Mouse (Mus musculus) activated CD4-positive, CD25-positive, alpha-beta regulatory T cell, adult 4 months (primary cell): ENCODE data around the gene Gm5767. TPM values are rescaled to one million over a fixed set of nuclear protein-coding genes. Genes with fewer than 3 reads are reported as not detected.
"Not testable (repeated sequence)": the region's sequence is repeated elsewhere in the genome, so short reads cannot be mapped to it uniquely, and the experiment has no call there.

Source experiments
- ATAC-seq: one replicate; pipeline ENCODE4 v1.8.0; 2017
- polyA plus RNA-seq, 2 experiments: library from polyadenylated mRNA; unstranded; fragments of 100-300 nt; shearing (Covaris generic); gene quantifications; one replicate each; pipeline ENCODE4 v1.2.1; 2017

The Gm5767 gene
- polyA plus RNA-seq, 2 experiments from 2014 or later, result not detected

DNA sequence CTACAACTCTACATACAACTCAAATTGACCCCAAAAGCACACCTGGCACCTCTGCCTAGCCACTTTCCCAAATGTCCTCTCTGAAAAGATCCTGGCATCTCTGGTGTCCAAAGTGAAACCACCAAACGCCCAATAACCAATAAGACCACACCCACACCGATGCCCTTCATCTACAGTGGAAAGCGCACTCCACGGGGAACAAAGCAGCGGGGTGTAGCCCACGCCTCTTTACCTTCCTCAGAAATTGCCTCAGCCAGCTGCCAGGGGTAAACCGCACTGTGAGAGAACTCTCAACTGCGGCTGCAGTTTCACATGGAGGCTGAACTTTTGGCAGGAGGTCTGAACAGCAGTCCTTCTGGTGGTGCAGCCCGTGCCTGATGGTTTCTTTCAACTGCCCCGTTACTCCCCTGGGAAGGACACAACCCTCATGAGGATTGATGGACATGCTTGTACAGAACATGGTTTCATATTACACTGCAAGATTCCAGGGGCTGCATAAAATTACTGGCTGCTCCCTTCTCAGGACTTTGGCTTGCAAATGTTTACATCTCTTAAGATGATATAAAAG is 35.0 kb downstream of the Gm5767 start:
- ATAC-seq, result no peak

DNA sequence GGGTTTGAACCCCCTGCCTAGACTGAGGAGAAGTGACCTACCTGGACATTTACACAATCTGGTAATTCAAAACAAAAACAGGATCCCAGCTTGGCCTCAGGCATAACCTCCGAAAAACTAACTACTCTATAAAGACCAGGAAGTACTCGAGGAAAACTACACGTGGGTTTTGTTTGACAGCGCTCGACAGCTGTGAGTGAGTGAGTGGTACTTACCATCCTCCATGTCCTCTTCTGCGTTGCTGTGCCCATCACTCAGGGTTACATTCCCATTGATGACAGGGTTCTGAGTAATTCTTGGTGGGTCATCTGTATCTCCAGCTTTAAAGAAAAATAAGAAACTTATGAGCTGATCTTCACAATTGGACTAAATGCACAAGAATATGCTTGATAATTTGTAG is 35.7 kb downstream of the Gm5767 start:
- ATAC-seq, result no peak

DNA sequence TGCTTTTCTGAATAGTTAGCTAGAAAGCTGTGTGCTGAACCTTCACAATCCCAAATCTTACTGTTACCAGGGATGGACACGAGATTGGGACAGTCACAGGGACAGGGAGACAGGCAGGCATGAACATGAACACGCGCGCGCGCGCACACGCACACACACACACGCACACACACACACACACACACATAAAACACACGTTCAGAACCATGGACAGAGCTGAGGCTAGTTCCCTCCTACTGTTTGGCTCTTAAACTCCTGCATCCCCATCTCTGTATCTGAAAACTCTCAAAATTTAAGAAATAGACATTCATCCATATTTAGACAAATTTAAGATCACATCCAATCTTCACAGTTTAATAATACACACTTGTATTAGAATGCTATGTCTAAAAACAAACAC is 37.2 kb downstream of the Gm5767 start:
- ATAC-seq, result no peak

DNA sequence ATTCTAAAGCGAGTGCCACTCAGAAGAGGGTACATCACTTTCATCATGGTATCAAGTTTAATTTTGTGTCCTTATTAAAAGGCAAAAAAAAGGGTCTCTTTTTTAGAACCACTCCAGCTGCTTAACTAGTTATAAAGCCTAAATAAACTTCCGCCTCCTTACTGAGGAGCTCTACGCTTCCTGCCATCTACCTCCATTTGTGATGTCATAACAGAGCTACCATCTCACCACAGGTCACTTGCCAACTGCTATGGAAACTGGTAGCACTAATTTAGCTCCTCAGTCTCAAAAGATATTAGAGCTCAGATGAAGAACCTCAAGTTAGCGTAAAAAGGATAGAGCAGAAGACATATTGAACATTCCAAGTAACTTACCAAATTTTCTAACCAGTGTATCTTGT is 39.9 kb downstream of the Gm5767 start:
- ATAC-seq, result peak; percentile 50

DNA sequence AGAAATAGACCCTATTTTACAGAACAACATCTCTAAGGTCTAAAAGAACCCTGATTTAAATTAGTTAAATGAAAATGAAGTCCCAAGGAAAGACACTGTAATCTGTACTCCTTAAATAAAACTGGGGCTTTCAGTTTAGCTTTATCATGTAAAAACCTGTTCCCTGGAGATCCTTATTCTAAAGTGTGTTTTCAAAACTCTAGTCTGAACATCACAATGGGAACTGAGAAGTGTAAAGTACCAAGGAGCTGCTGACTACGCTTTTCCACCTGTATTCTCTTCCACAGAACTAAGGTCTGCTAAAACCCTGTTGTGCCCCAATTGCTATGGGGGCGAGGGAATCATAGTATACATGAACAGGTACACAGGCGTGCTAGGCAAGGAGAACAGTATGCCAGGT is 43.5 kb downstream of the Gm5767 start:
- no peak for ATAC-seq

DNA sequence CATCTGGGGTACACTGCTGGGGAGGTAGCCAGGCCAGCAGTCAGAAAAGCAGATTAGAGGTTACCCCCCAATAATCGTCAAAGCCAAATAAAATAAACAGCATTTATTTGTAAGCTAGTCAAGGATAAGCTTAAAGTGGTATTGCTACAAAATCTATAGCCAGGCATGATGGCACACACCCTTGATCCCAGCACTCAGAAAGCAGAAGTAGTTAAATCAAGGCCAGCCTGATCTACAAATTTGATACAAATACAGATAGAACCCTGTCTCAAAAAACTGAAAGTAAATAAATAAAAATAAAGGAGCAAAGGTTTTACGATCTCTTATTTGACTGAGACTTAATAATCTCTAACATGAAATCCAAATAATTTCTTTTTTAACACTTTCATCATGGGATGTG is 45.2 kb downstream of the Gm5767 start:
- ATAC-seq, result no peak

DNA sequence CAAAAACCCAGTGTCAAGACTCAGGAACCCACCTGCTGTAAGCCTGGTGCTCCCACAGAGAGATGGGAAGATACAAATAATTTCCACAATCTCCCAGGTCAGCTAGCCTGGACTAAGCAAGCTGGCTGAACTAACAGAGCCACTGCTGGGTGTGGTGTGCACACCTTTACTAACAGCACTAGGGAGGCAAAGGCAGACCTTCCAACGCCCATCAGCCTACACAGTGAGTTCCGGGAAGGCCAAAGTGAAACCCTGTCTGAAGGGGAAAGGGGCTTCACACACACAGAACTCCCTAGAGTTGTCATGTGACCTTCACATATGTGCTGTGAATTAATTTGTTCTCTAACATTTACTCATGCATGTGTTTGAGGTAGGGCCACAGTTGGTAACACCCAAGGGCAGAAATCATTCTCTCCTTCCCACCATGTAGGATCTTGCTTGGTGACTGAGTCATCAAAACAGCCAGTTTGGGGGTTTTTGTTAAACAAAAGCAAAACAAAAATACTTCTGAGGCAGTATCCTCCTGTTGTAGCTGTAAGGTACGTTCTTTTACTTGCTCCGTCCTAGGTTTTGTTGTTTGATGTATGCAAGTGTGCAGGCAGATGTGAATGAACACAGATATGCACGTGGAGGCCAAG is 47.7 kb downstream of the Gm5767 start:
- ATAC-seq, result peak; percentile 40

DNA sequence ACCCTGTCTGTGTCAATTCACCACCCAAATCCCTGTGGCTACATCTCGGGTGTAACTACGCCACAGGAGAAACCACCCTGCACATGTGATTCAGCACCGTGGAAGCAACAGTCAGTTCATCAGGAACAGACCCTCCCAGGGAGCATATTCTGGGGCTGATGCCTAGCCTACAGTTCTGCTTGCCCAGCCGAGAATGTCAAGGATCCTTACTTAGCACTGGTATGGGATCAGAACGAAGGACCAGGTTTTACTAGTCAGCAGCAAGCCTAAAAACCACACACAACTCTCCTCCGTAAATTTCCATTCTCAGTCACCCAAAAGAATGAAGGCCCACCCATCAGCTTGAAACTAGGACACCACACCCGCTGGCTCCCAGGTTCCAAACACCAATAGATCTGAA is 51.1 kb downstream of the Gm5767 start:
- no peak for ATAC-seq

DNA sequence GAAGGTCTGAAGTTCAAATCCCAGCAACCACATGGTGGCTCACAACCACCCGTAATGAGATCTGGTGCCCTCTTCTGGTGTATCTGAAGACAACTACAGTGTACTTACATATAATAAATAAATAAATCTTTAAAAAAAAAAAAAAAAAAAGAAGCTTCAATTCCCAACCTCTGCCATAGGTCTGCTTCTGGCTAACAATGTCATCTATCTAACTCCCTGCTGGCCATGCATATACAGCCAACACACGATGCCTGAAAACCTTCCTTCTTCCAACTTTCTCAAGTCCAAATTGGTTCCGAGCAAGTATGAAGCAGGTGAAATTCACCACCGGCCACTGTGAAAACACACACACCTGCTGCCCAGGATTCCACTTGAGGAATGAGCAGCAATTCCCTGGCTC is 51.9 kb downstream of the Gm5767 start:
- ATAC-seq, result not testable (repeated sequence)

Other genes with a start within 250 kb of the Gm5767 start
- gene Mettl22, start 210.0 kb upstream of the Gm5767 start, polyA plus RNA-seq, result 10 to 100 TPM; 16.4 to 32.0 TPM
- 1 to 10 TPM; 1.3 TPM for gene Abat, start 167.3 kb upstream of the Gm5767 start, polyA plus RNA-seq
- gene Pmm2, start 43.1 kb upstream of the Gm5767 start, polyA plus RNA-seq, result 100 to 1,000 TPM in 1 of 2 experiments, 10 to 100 TPM in 1; 95.0 to 108 TPM
- 10 to 100 TPM; 12.0 to 12.2 TPM for gene Tmem186, start 43.1 kb upstream of the Gm5767 start, polyA plus RNA-seq
- gene Carhsp1, start 8.6 kb upstream of the Gm5767 start, polyA plus RNA-seq, result 10 to 100 TPM; 25.6 to 32.1 TPM
- gene Usp7, start 111.5 kb downstream of the Gm5767 start, polyA plus RNA-seq, result 10 to 100 TPM; 35.0 to 48.0 TPM
- gene 1810013L24Rik, start 149.3 kb downstream of the Gm5767 start, polyA plus RNA-seq, result 10 to 100 TPM; 17.5 to 21.1 TPM